8 mouse cellular contexts compared by ENCODE assay signal in the genomic region with DNA sequence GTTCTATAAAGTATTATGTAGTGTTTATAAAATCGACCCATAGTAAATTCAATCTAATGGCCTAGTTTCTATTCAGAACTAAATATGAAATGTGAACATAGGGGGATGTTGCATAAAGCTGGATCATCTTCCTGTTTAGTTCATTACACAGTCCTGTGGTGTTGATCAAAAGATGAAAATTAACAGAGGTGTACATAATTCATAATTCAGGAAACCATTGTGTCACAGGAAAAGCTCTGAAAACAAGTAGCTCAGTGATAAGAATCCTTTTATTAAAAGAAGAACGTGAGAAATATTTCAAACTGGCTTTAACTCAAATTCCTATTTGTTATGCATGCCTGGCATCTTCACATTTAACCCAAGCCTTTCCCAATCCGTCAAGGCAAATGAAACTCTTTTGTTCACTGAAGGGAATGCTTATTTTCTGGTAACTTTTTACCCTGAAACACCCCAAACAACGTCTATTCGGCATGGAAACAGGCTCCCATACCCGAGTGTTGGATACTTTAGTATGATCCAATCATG.
DNase-seq lines count a peak whose midpoint lies in the region; ATAC-seq and TF ChIP-seq lines count a peak whose summit lies in the region.

No protein-coding gene starts in this region.

- no peak for ATAC-seq in intestine, postnatal 0 days
- ATAC-seq in intestine, embryonic 15.5 days = no peak
- ATAC-seq in hindbrain, postnatal 0 days = no peak
- no peak for ATAC-seq in activated CD4-positive, CD25-positive, alpha-beta regulatory T cell, adult 4 months

- H3K9ac ChIP-seq in intestine, postnatal 0 days (ENCODE audit: low read depth, low read length) = no peak overlapping the region
- no peak overlapping the region for H3K9ac ChIP-seq in intestine, embryonic 15.5 days
- no peak overlapping the region for H3K9ac ChIP-seq in hindbrain, postnatal 0 days (replicated peaks; ENCODE audit: low read length)

- no peaks in the 10 kb centered on the region for H3K36me3 ChIP-seq in intestine, postnatal 0 days (ENCODE audit: control insufficient read depth, insufficient read depth)
- H3K36me3 ChIP-seq in intestine, embryonic 15.5 days = no peaks in the 10 kb centered on the region
- H3K36me3 ChIP-seq in hindbrain, postnatal 0 days (ENCODE audit: insufficient read depth, low read length) = no peaks in the 10 kb centered on the region

- no peak for TF ChIP-seq CTCF in cerebellum, adult 2 months (IDR thresholded peaks at IDR 0.05; ENCODE audit: borderline replicate concordance, insufficient read depth, low read depth, low read length)
- TF ChIP-seq CTCF in intestine, postnatal 0 days (IDR thresholded peaks at IDR 0.05; ENCODE audit: low read depth) = no peak
- no peak for TF ChIP-seq CTCF in hindbrain, postnatal 0 days (IDR thresholded peaks at IDR 0.05; ENCODE audit: low read depth)

- H3K4me2 ChIP-seq in intestine, postnatal 0 days (replicated peaks; ENCODE audit: low read depth) = peak overlapping the region; percentile 35
- no peak overlapping the region for H3K4me2 ChIP-seq in intestine, embryonic 15.5 days (replicated peaks)
- peak overlapping the region; percentile 37; the same call in 1 of the 2 replicates for H3K4me2 ChIP-seq in hindbrain, postnatal 0 days (ENCODE audit: low read depth, low read length)

- DNase-seq in cerebellum, adult 2 months = no peak
- DNase-seq in cerebellum, postnatal 36 days = no peak
- peak; percentile 68 for DNase-seq in 416B (ENCODE audit: low read depth)
- DNase-seq in hindbrain, postnatal 0 days (ENCODE audit: low spot score) = peak; percentile 23
- no peak for DNase-seq in thymus, postnatal 14 days

- H3K9me3 ChIP-seq in intestine, postnatal 0 days (ENCODE audit: control insufficient read depth) = no peaks in the 10 kb centered on the region
- no peaks in the 10 kb centered on the region for H3K9me3 ChIP-seq in intestine, embryonic 15.5 days
- H3K9me3 ChIP-seq in hindbrain, postnatal 0 days (ENCODE audit: low read length) = no peaks in the 10 kb centered on the region

- no peak overlapping the region for H3K4me3 ChIP-seq in cerebellum, adult 2 months (replicated peaks; ENCODE audit: insufficient read depth, low read depth, low read length)
- no peak overlapping the region for H3K4me3 ChIP-seq in intestine, postnatal 0 days (ENCODE audit: low read depth, low read length)
- no peak overlapping the region for H3K4me3 ChIP-seq in intestine, embryonic 15.5 days (replicated peaks)
- no peak overlapping the region for H3K4me3 ChIP-seq in hindbrain, postnatal 0 days (ENCODE audit: low read length)

- peak overlapping the region; percentile 34; the same call in 1 of the 2 replicates for H3K27ac ChIP-seq in cerebellum, adult 2 months (ENCODE audit: insufficient read depth, low read length)
- peak overlapping the region; percentile 16; the same call in 1 of the 2 replicates for H3K27ac ChIP-seq in intestine, postnatal 0 days (ENCODE audit: low read depth, low read length)
- no peak overlapping the region for H3K27ac ChIP-seq in intestine, embryonic 15.5 days
- H3K27ac ChIP-seq in hindbrain, postnatal 0 days = peak overlapping the region; percentile 43

- peaks cover 4% of the 10 kb centered on the region for H3K4me1 ChIP-seq in cerebellum, adult 2 months (ENCODE audit: control insufficient read depth, insufficient read depth, low read length)
- H3K4me1 ChIP-seq in intestine, postnatal 0 days (replicated peaks; ENCODE audit: control insufficient read depth, insufficient read depth, low read length) = 0 out of 2 replicates have a peak, but pooled peaks cover 12% of the 10 kb centered on the region
- H3K4me1 ChIP-seq in intestine, embryonic 15.5 days (replicated peaks) = peaks cover 7% of the 10 kb centered on the region; the same call in 1 of the 2 replicates
- H3K4me1 ChIP-seq in hindbrain, postnatal 0 days (ENCODE audit: insufficient read depth, low read length) = peaks cover 9% of the 10 kb centered on the region

- TF ChIP-seq POLR2A in cerebellum, adult 2 months (IDR thresholded peaks at IDR 0.05; ENCODE audit: borderline replicate concordance, insufficient read depth, low read length) = no peak

- WGBS in cerebellum, adult 2 months = 13% methylated on average over 6 of the region's 6 CpGs
- WGBS in intestine, postnatal 0 days = 63% methylated on average over 6 of the region's 6 CpGs
- 61% methylated on average over 6 of the region's 6 CpGs for WGBS in intestine, embryonic 15.5 days
- WGBS in hindbrain, postnatal 0 days = 19% methylated on average over 6 of the region's 6 CpGs

- H3K27me3 ChIP-seq in cerebellum, adult 2 months (ENCODE audit: control insufficient read depth, insufficient read depth, low read length) = no peaks in the 10 kb centered on the region
- no peaks in the 10 kb centered on the region for H3K27me3 ChIP-seq in intestine, postnatal 0 days (replicated peaks; ENCODE audit: control insufficient read depth, insufficient read depth, low read length)
- no peaks in the 10 kb centered on the region for H3K27me3 ChIP-seq in intestine, embryonic 15.5 days (replicated peaks)
- no peaks in the 10 kb centered on the region for H3K27me3 ChIP-seq in hindbrain, postnatal 0 days (ENCODE audit: insufficient read depth, low read length)

Comparison
In these comparisons a context has a peak if more than half of its experiments do, and no peak if none do; other contexts are left out.
1. DNase-seq: peak in 416B (single experiment) and hindbrain, postnatal 0 days (single experiment); none in cerebellum, adult 2 months (0 of 2), cerebellum, postnatal 36 days (0 of 2) and thymus, postnatal 14 days (single experiment).